Mouse (Mus musculus): ENCODE measurements at regions not wholly inside any gene's neighbourhood (a gene's known extent, or its start where the extent isn't known, plus 50 kb on each side); places are given as distances from the start of the nearest gene placed in this dataset.

- DNase-seq (ENCODE audit: extremely low spot score), result no peak
These were observed 156.3 kb downstream of the Grm4 start for GRCm38 (mm10) chr17:27364899-27365298.

- DNase-seq (ENCODE audit: extremely low spot score), result no peak
These were observed 156.9 kb downstream of the Grm4 start for GRCm38 (mm10) chr17:27364338-27364737.

- DNase-seq (ENCODE audit: extremely low spot score), result no peak
These were observed 157.3 kb downstream of the Grm4 start for GRCm38 (mm10) chr17:27363911-27364310.

GRCm38 (mm10) chr17:27362221-27362620, 158.0 kb upstream of the Lemd2 start:
- DNase-seq (ENCODE audit: extremely low spot score), result no peak

GRCm38 (mm10) chr17:27361362-27361761, 157.1 kb upstream of the Lemd2 start:
- DNase-seq (ENCODE audit: extremely low spot score), result no peak

- DNase-seq (ENCODE audit: extremely low spot score), result no peak
These were observed 152.6 kb upstream of the Lemd2 start for GRCm38 (mm10) chr17:27356862-27357261.

- DNase-seq (ENCODE audit: extremely low spot score), result no peak
These were observed 151.4 kb upstream of the Lemd2 start for GRCm38 (mm10) chr17:27355717-27356116.

GRCm38 (mm10) chr17:27355056-27355455, 150.8 kb upstream of the Lemd2 start:
- no peak for DNase-seq (ENCODE audit: extremely low spot score)

- DNase-seq (ENCODE audit: extremely low spot score), result no peak
These were observed 145.6 kb upstream of the Lemd2 start for GRCm38 (mm10) chr17:27349911-27350310.

GRCm38 (mm10) chr17:27349432-27349831, 145.2 kb upstream of the Lemd2 start:
- no peak for DNase-seq (ENCODE audit: extremely low spot score)

GRCm38 (mm10) chr17:27341952-27342890, 138.0 kb upstream of the Lemd2 start:
- no peak for DNase-seq (ENCODE audit: extremely low spot score)

GRCm38 (mm10) chr17:27339823-27340222, 135.6 kb upstream of the Lemd2 start:
- DNase-seq (ENCODE audit: extremely low spot score), result no peak

GRCm38 (mm10) chr17:27339261-27339660, 135.0 kb upstream of the Lemd2 start:
- no peak for DNase-seq (ENCODE audit: extremely low spot score)

- no peak for DNase-seq (ENCODE audit: extremely low spot score)
These were observed 131.4 kb upstream of the Lemd2 start for GRCm38 (mm10) chr17:27335621-27336020.

- no peak for DNase-seq (ENCODE audit: extremely low spot score)
These were observed 129.3 kb upstream of the Lemd2 start for GRCm38 (mm10) chr17:27333593-27333992.

- DNase-seq (ENCODE audit: extremely low spot score), result no peak
These were observed 128.9 kb upstream of the Lemd2 start for GRCm38 (mm10) chr17:27333141-27333540.

GRCm38 (mm10) chr17:27332076-27332475, 127.8 kb upstream of the Lemd2 start:
- DNase-seq (ENCODE audit: extremely low spot score), result no peak

GRCm38 (mm10) chr17:27331630-27332029, 127.4 kb upstream of the Lemd2 start:
- DNase-seq (ENCODE audit: extremely low spot score), result no peak

GRCm38 (mm10) chr17:27329791-27330190, 125.5 kb upstream of the Lemd2 start:
- no peak for DNase-seq (ENCODE audit: extremely low spot score)

- DNase-seq (ENCODE audit: extremely low spot score), result no peak
These were observed 124.9 kb upstream of the Lemd2 start for GRCm38 (mm10) chr17:27329183-27329582.

- peak; percentile 83 for DNase-seq (ENCODE audit: extremely low spot score)
These were observed 120.8 kb upstream of the Lemd2 start for GRCm38 (mm10) chr17:27325002-27325460.

GRCm38 (mm10) chr17:27323513-27323912, 119.2 kb upstream of the Lemd2 start:
- no peak for DNase-seq (ENCODE audit: extremely low spot score)

- no peak for DNase-seq (ENCODE audit: extremely low spot score)
These were observed 118.7 kb upstream of the Lemd2 start for GRCm38 (mm10) chr17:27322891-27323509.
